Mouse (Mus musculus): ENCODE results near the gene Pigl. TPM values are rescaled to one million over a fixed set of nuclear protein-coding genes. Genes with fewer than 3 reads are reported as not detected.
"Not testable (repeated sequence)": the region's sequence is repeated elsewhere in the genome, so short reads cannot be mapped to it uniquely, and the experiment has no call there.

The Pigl gene
- polyA plus RNA-seq, 1 experiment from 2014 or later: 5.1 TPM

- Histone ChIP-seq H3K36me3 (no peaks in the 10 kb centered on the region), H3K9ac (peak overlapping the region; percentile 100), H3K4me2 (peak overlapping the region; percentile 84), H3K4me1 (replicated peaks) (peaks cover 18% of the 10 kb centered on the region), H3K27ac (peak overlapping the region; percentile 99), H3K9me3 (replicated peaks) (no peaks in the 10 kb centered on the region), H3K4me3 (peak overlapping the region; percentile 95), H3K27me3 (no peaks in the 10 kb centered on the region)
- ATAC-seq (replicated peaks; ENCODE audit: insufficient number of reproducible peaks, insufficient read depth, low FRiP score, low read depth): no peak
- WGBS: 8% methylated on average over 3 of the region's 3 CpGs
Observed at GRCm38 (mm10) chr11:62456021-62456482, 2.2 kb upstream of the Pigl start.

- no peaks in the 10 kb centered on the region for H3K27me3 ChIP-seq
- peaks cover 18% of the 10 kb centered on the region for H3K4me1 ChIP-seq (replicated peaks)
- WGBS: under 1% methylated on average over 41 of the region's 42 CpGs
- no peaks in the 10 kb centered on the region for H3K9me3 ChIP-seq (replicated peaks)
- peak overlapping the region; percentile 95 for H3K4me3 ChIP-seq
- peak overlapping the region; percentile 84 for H3K4me2 ChIP-seq
- no peaks in the 10 kb centered on the region for H3K36me3 ChIP-seq
- peak; percentile 69 for ATAC-seq (replicated peaks; ENCODE audit: insufficient number of reproducible peaks, insufficient read depth, low FRiP score, low read depth)
- peak overlapping the region; percentile 100 for H3K9ac ChIP-seq
- peak overlapping the region; percentile 99 for H3K27ac ChIP-seq
Observed at GRCm38 (mm10) chr11:62456483-62457172, 1.6 kb upstream of the Pigl start.

GRCm38 (mm10) chr11:62457241-62457890 lies 894 bp upstream of the Pigl start:
- ATAC-seq (replicated peaks; ENCODE audit: insufficient number of reproducible peaks, insufficient read depth, low FRiP score, low read depth): peak; percentile 93
- H3K4me2 ChIP-seq: peak overlapping the region; percentile 84
- no peaks in the 10 kb centered on the region for H3K27me3 ChIP-seq
- H3K4me1 ChIP-seq (replicated peaks): peaks cover 18% of the 10 kb centered on the region
- H3K4me3 ChIP-seq: peak overlapping the region; percentile 95
- peak overlapping the region; percentile 100 for H3K9ac ChIP-seq
- WGBS: under 1% methylated on average over 71 of the region's 73 CpGs
- H3K36me3 ChIP-seq: no peaks in the 10 kb centered on the region
- peak overlapping the region; percentile 99 for H3K27ac ChIP-seq
- H3K9me3 ChIP-seq (replicated peaks): no peaks in the 10 kb centered on the region

GRCm38 (mm10) chr11:62457891-62458270 lies 379 bp upstream of the Pigl start:
- H3K9ac ChIP-seq: peak overlapping the region; percentile 100
- peaks cover 18% of the 10 kb centered on the region for H3K4me1 ChIP-seq (replicated peaks)
- H3K4me3 ChIP-seq: peak overlapping the region; percentile 95
- under 1% methylated on average over 18 of the region's 18 CpGs for WGBS
- no peaks in the 10 kb centered on the region for H3K27me3 ChIP-seq
- no peaks in the 10 kb centered on the region for H3K9me3 ChIP-seq (replicated peaks)
- peak overlapping the region; percentile 99 for H3K27ac ChIP-seq
- no peaks in the 10 kb centered on the region for H3K36me3 ChIP-seq
- no peak for ATAC-seq (replicated peaks; ENCODE audit: insufficient number of reproducible peaks, insufficient read depth, low FRiP score, low read depth)
- H3K4me2 ChIP-seq: peak overlapping the region; percentile 84

GRCm38 (mm10) chr11:62458780-62459179 lies 520 bp downstream of the Pigl start:
- Histone ChIP-seq H3K4me2 (peak overlapping the region; percentile 84), H3K9ac (peak overlapping the region; percentile 100), H3K9me3 (replicated peaks) (no peaks in the 10 kb centered on the region), H3K4me1 (replicated peaks) (peaks cover 18% of the 10 kb centered on the region), H3K4me3 (peak overlapping the region; percentile 95), H3K36me3 (no peaks in the 10 kb centered on the region), H3K27ac (peak overlapping the region; percentile 99), H3K27me3 (no peaks in the 10 kb centered on the region)
- WGBS: under 1% methylated on average over 9 of the region's 9 CpGs
- ATAC-seq (replicated peaks; ENCODE audit: insufficient number of reproducible peaks, insufficient read depth, low FRiP score, low read depth): no peak; the same call in 1 of the 2 replicates

GRCm38 (mm10) chr11:62462529-62462928 lies 4.3 kb downstream of the Pigl start:
- ATAC-seq (replicated peaks; ENCODE audit: insufficient number of reproducible peaks, insufficient read depth, low FRiP score, low read depth); H3K9me3 ChIP-seq (replicated peaks); H3K27me3 ChIP-seq; H3K36me3 ChIP-seq; H3K9ac ChIP-seq; H3K4me2 ChIP-seq; H3K27ac ChIP-seq; H3K4me3 ChIP-seq: not testable (repeated sequence)
- WGBS: 90% methylated on average over 1 of the region's 1 CpGs
- peaks cover 14% of the 10 kb centered on the region for H3K4me1 ChIP-seq (replicated peaks)

- Histone ChIP-seq H3K27ac (no peak overlapping the region), H3K36me3 (no peaks in the 10 kb centered on the region), H3K9ac (no peak overlapping the region), H3K4me2 (no peak overlapping the region), H3K27me3 (no peaks in the 10 kb centered on the region), H3K4me1 (replicated peaks) (peaks cover 14% of the 10 kb centered on the region), H3K4me3 (no peak overlapping the region), H3K9me3 (replicated peaks) (no peaks in the 10 kb centered on the region)
- 72% methylated on average over 2 of the region's 2 CpGs for WGBS
- ATAC-seq (replicated peaks; ENCODE audit: insufficient number of reproducible peaks, insufficient read depth, low FRiP score, low read depth): no peak
Observed at GRCm38 (mm10) chr11:62463225-62463915, 5.1 kb downstream of the Pigl start.

GRCm38 (mm10) chr11:62464696-62465095 lies 6.4 kb downstream of the Pigl start:
- Histone ChIP-seq H3K4me1 (replicated peaks) (peaks cover 9% of the 10 kb centered on the region), H3K36me3 (no peaks in the 10 kb centered on the region), H3K4me3 (no peak overlapping the region), H3K9ac (no peak overlapping the region), H3K27me3 (no peaks in the 10 kb centered on the region), H3K9me3 (replicated peaks) (no peaks in the 10 kb centered on the region), H3K4me2 (no peak overlapping the region), H3K27ac (no peak overlapping the region)
- WGBS: 88% methylated on average over 3 of the region's 3 CpGs
- ATAC-seq (replicated peaks; ENCODE audit: insufficient number of reproducible peaks, insufficient read depth, low FRiP score, low read depth): no peak

- H3K4me1 ChIP-seq (replicated peaks): peaks cover 6% of the 10 kb centered on the region
- H3K27me3 ChIP-seq: no peaks in the 10 kb centered on the region
- WGBS: 83% methylated on average over 3 of the region's 3 CpGs
- no peak overlapping the region for H3K4me3 ChIP-seq
- H3K9ac ChIP-seq: no peak overlapping the region
- H3K27ac ChIP-seq: no peak overlapping the region
- no peak overlapping the region for H3K4me2 ChIP-seq
- no peaks in the 10 kb centered on the region for H3K36me3 ChIP-seq
- ATAC-seq (replicated peaks; ENCODE audit: insufficient number of reproducible peaks, insufficient read depth, low FRiP score, low read depth): no peak
- H3K9me3 ChIP-seq (replicated peaks): no peaks in the 10 kb centered on the region
Observed at GRCm38 (mm10) chr11:62465849-62466248, 7.6 kb downstream of the Pigl start.

GRCm38 (mm10) chr11:62466546-62466945 lies 8.3 kb downstream of the Pigl start:
- H3K27me3 ChIP-seq: no peaks in the 10 kb centered on the region
- H3K4me3 ChIP-seq: no peak overlapping the region
- no peaks in the 10 kb centered on the region for H3K36me3 ChIP-seq
- no peak overlapping the region for H3K4me2 ChIP-seq
- H3K4me1 ChIP-seq (replicated peaks): peaks cover 6% of the 10 kb centered on the region
- no peak overlapping the region for H3K9ac ChIP-seq
- no peak overlapping the region for H3K27ac ChIP-seq
- WGBS: 59% methylated on average over 3 of the region's 3 CpGs
- no peaks in the 10 kb centered on the region for H3K9me3 ChIP-seq (replicated peaks)
- ATAC-seq (replicated peaks; ENCODE audit: insufficient number of reproducible peaks, insufficient read depth, low FRiP score, low read depth): no peak

- H3K9ac ChIP-seq; H3K27ac ChIP-seq; H3K4me3 ChIP-seq; H3K36me3 ChIP-seq; H3K4me2 ChIP-seq; H3K4me1 ChIP-seq (replicated peaks); H3K9me3 ChIP-seq (replicated peaks); H3K27me3 ChIP-seq; ATAC-seq (replicated peaks; ENCODE audit: insufficient number of reproducible peaks, insufficient read depth, low FRiP score, low read depth): not testable (repeated sequence)
Observed at GRCm38 (mm10) chr11:62467289-62467688, 9.0 kb downstream of the Pigl start.
